Mouse (Mus musculus) liver, embryonic 16.5 days (tissue): ENCODE results near the gene Ift74. TPM values are rescaled to one million over a fixed set of nuclear protein-coding genes. Genes with fewer than 3 reads are reported as not detected.
"Not testable (repeated sequence)": the region's sequence is repeated elsewhere in the genome, so short reads cannot be mapped to it uniquely, and the experiment has no call there.

Experiments
- ATAC-seq: fragments of 200-750 bp; cut with Nextera tagmentation; 2 replicates; pipeline ENCODE4 v1.8.0; 2017; ENCODE audit warnings: low read depth, mild to moderate bottlenecking, moderate number of reproducible peaks, moderate library complexity
- H3K27ac ChIP-seq: fragments of 300-500 bp; sonication (generic); 2 replicates; pipeline ENCODE4 v1.5.1; 2014; ENCODE audit warnings: mild to moderate bottlenecking, low read length
- H3K27me3 ChIP-seq: fragments of 300-500 bp; sonication (generic); 2 replicates; pipeline ENCODE4 v1.6.1; 2014; ENCODE audit warnings: low read depth, low read length, mixed read lengths; ENCODE audit not compliant: control insufficient read depth, insufficient read depth
- H3K36me3 ChIP-seq: fragments of 300-500 bp; sonication (generic); 2 replicates; pipeline ENCODE4 v1.6.1; 2014; ENCODE audit warnings: mild to moderate bottlenecking; ENCODE audit not compliant: control insufficient read depth, insufficient read depth
- H3K4me1 ChIP-seq: fragments of 300-500 bp; sonication (generic); 2 replicates; pipeline ENCODE4 v1.6.1; 2014; ENCODE audit warnings: low read depth, low read length, mixed read lengths; ENCODE audit not compliant: control insufficient read depth
- H3K4me2 ChIP-seq: fragments of 300-500 bp; sonication (generic); 2 replicates; pipeline ENCODE4 v1.6.1; 2014; ENCODE audit warnings: low read depth, low read length, mixed read lengths
- H3K4me3 ChIP-seq: fragments of 300-500 bp; sonication (generic); 2 replicates; pipeline ENCODE4 v1.5.1; 2014; ENCODE audit warnings: low read depth, mild to moderate bottlenecking, low read length
- H3K9ac ChIP-seq: fragments of 300-500 bp; sonication (generic); 2 replicates; pipeline ENCODE4 v1.6.1; 2014; ENCODE audit warnings: low read depth, low read length
- H3K9me3 ChIP-seq: fragments of 300-500 bp; sonication (generic); replicated peaks from 2 replicates; pipeline ENCODE4 v1.6.1; 2016; ENCODE audit warnings: low read length; ENCODE audit not compliant: control insufficient read depth
- WGBS: fragments of 180-500 bp; shearing (Covaris S2); extraction: QIAGEN DNeasy Blood & Tissue Kit; methylation state at CpG from one replicate; pipeline ENCODE4 v1.1.7; 2014; ENCODE audit not compliant: insufficient replicate concordance; 5-methylcytosine and 5-hydroxymethylcytosine counted together
- polyA plus RNA-seq: library from polyadenylated mRNA; unstranded; fragments of >200 nt; fragmentation: Nextera tagmentation; extraction: Ambion mirVana; gene quantifications from 2 replicates; pipeline ENCODE4 v1.2.1, GENCODE M21; 2015

Gene Ift74
- polyA plus RNA-seq, 1 experiment from 2014 or later, result 2.2 TPM

GRCm38 (mm10) chr4:94681181-94681580, 66.9 kb downstream of the Ift74 start:
- Histone ChIP-seq H3K9ac (no peak overlapping the region), H3K27ac (no peak overlapping the region), H3K9me3 (no peaks in the 10 kb centered on the region), H3K4me2 (no peak overlapping the region), H3K27me3 (no peaks in the 10 kb centered on the region), H3K4me3 (no peak overlapping the region), H3K4me1 (no peaks in the 10 kb centered on the region), H3K36me3 (no peaks in the 10 kb centered on the region)
- no peak for ATAC-seq
- 50% methylated on average over 2 of the region's 2 CpGs for WGBS

DNA sequence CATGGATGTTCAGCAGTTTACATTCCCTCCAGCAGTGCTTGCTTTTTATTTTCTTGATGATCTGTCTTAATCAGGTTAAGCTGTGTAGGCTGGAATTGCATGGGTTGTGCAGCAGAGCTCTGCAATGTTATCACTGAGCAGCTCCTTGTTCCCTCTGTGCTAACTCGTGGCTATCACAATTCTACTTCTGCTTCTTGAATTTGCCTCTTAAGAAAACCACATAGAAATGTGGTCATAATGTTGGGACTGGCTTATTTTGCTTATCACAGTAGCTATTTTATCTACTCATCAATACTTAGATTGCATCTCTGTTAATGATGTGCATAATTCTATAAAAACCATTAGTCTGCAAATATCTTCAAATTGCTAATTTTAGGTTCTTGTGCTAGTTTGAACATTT, 67.7 kb downstream of the Ift74 start:
- Histone ChIP-seq H3K27me3 (no peaks in the 10 kb centered on the region), H3K27ac (no peak overlapping the region), H3K4me2 (no peak overlapping the region), H3K9me3 (no peaks in the 10 kb centered on the region), H3K4me3 (no peak overlapping the region), H3K9ac (no peak overlapping the region), H3K4me1 (no peaks in the 10 kb centered on the region), H3K36me3 (no peaks in the 10 kb centered on the region)
- ATAC-seq, result no peak
- 8% methylated on average over 1 of the region's 1 CpGs for WGBS

DNA sequence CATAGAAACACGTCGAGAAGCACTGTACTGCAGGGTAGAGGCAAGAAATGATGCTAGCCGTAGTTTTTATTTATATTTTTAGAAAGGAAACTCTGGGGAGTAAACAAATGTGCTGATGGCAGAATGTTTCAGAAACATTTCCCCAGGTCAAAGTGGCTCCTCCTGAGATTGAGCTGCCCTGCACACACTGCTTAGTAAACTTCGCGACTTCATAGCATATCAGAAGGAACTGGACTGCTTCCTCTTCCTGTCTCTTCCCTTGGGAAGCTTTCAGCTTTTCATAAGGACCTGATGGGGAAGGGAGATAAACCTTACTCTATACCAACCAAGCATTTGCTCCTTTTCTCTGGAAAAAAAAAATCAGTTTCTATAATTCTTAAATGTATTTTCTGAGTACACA, 69.0 kb downstream of the Ift74 start:
- no peak overlapping the region for H3K27ac ChIP-seq
- no peak overlapping the region for H3K9ac ChIP-seq
- no peak for ATAC-seq
- H3K4me2 ChIP-seq, result no peak overlapping the region
- 51% methylated on average over 5 of the region's 5 CpGs for WGBS
- H3K27me3 ChIP-seq, result no peaks in the 10 kb centered on the region
- H3K4me3 ChIP-seq, result no peak overlapping the region
- no peaks in the 10 kb centered on the region for H3K36me3 ChIP-seq
- no peaks in the 10 kb centered on the region for H3K4me1 ChIP-seq
- no peaks in the 10 kb centered on the region for H3K9me3 ChIP-seq

DNA sequence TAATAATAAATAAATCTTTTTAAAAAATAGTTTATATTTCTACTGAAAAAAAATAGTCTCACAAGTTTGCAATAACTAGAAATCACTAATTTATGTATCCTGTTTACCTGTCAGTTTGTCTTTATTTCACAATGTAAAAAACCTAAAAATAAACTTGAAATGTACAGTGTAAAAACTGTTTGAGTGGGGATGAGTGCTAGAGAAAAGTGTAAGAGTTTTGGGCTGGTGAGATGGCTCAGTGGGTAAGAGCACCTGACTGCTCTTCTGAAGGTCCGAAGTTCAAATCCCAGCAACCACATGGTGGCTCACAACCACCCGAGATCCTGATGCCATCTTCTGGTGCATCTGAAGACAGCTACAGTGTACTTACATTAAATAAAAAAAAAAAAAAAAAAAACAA, 75.5 kb downstream of the Ift74 start:
- WGBS, result 51% methylated on average over 2 of the region's 2 CpGs
- H3K9me3 ChIP-seq, H3K27ac ChIP-seq, H3K27me3 ChIP-seq, ATAC-seq, H3K4me2 ChIP-seq, H3K9ac ChIP-seq, H3K4me1 ChIP-seq, H3K36me3 ChIP-seq, H3K4me3 ChIP-seq: not testable (repeated sequence)

GRCm38 (mm10) chr4:94691078-94691477, 76.8 kb downstream of the Ift74 start:
- H3K27me3 ChIP-seq, result no peaks in the 10 kb centered on the region
- WGBS, result 15% methylated on average over 4 of the region's 4 CpGs
- no peaks in the 10 kb centered on the region for H3K36me3 ChIP-seq
- H3K4me3 ChIP-seq, result no peak overlapping the region
- no peaks in the 10 kb centered on the region for H3K4me1 ChIP-seq
- ATAC-seq, result no peak
- no peak overlapping the region for H3K4me2 ChIP-seq
- no peak overlapping the region for H3K27ac ChIP-seq
- no peaks in the 10 kb centered on the region for H3K9me3 ChIP-seq
- H3K9ac ChIP-seq, result no peak overlapping the region

- Histone ChIP-seq H3K4me2 (no peak overlapping the region), H3K9ac (no peak overlapping the region), H3K27me3 (no peaks in the 10 kb centered on the region), H3K4me1 (no peaks in the 10 kb centered on the region), H3K36me3 (no peaks in the 10 kb centered on the region), H3K4me3 (no peak overlapping the region), H3K9me3 (no peaks in the 10 kb centered on the region), H3K27ac (no peak overlapping the region)
- no peak for ATAC-seq
- WGBS, result 58% methylated on average over 2 of the region's 2 CpGs
These were observed 77.9 kb downstream of the Ift74 start for GRCm38 (mm10) chr4:94692175-94692574.

GRCm38 (mm10) chr4:94696368-94696767, 82.1 kb downstream of the Ift74 start:
- WGBS, result 49% methylated on average over 3 of the region's 3 CpGs
- H3K9ac ChIP-seq, result no peak overlapping the region
- H3K4me1 ChIP-seq, result no peaks in the 10 kb centered on the region
- ATAC-seq, result no peak
- H3K27ac ChIP-seq, result no peak overlapping the region
- H3K36me3 ChIP-seq, result no peaks in the 10 kb centered on the region
- no peaks in the 10 kb centered on the region for H3K9me3 ChIP-seq
- H3K4me2 ChIP-seq, result no peak overlapping the region
- H3K27me3 ChIP-seq, result no peaks in the 10 kb centered on the region
- no peak overlapping the region for H3K4me3 ChIP-seq

DNA sequence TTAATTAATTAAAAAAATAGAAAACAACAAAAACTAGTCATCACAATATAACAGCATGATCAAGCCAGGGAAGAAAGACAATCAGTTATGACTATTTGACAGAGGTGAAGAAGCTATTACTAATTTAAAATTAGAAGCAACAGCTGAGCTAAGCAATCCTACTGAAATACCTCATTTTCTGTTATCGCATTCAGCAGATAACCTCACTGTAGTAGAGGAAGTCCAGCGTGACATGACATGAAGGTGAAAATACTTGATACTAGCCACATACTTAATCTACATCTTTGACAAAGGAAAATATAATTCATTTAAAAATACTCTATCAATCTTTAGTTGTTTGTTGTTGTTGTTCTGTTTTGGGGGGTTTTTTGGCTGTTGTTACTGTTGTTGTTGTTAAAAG, 96.7 kb downstream of the Ift74 start:
- H3K27me3 ChIP-seq, result no peaks in the 10 kb centered on the region
- H3K9me3 ChIP-seq, result no peaks in the 10 kb centered on the region
- no peak overlapping the region for H3K9ac ChIP-seq
- no peak overlapping the region for H3K4me3 ChIP-seq
- no peaks in the 10 kb centered on the region for H3K36me3 ChIP-seq
- H3K4me2 ChIP-seq, result no peak overlapping the region
- H3K27ac ChIP-seq, result no peak overlapping the region
- H3K4me1 ChIP-seq, result no peaks in the 10 kb centered on the region
- WGBS, result 29% methylated on average over 2 of the region's 2 CpGs
- ATAC-seq, result no peak

DNA sequence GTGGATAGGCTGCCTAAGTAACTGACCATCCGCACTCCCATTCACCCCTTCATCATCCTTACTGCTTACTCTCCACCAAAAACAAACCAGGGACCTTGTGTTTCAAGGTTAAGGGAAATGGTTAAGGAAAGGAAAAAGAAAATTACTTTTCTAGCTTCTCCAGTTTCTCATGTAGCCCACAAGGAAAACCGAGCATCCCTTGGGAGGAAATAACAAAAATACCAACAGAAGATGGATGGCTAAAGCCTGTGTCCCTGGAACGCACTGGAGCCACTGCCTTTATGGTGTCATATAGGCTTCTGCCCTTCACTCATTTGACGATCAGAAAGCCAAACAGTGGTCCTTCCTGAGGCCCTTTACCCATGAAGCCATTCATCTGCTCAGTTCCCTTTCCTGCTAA, 97.1 kb downstream of the Ift74 start:
- Histone ChIP-seq H3K36me3 (no peaks in the 10 kb centered on the region), H3K4me3 (no peak overlapping the region), H3K27ac (no peak overlapping the region), H3K4me1 (no peaks in the 10 kb centered on the region), H3K4me2 (no peak overlapping the region), H3K9ac (no peak overlapping the region), H3K9me3 (no peaks in the 10 kb centered on the region), H3K27me3 (no peaks in the 10 kb centered on the region)
- ATAC-seq, result no peak
- WGBS, result 40% methylated on average over 4 of the region's 4 CpGs

- H3K9me3 ChIP-seq, result no peaks in the 10 kb centered on the region
- no peak overlapping the region for H3K9ac ChIP-seq
- no peak overlapping the region for H3K4me2 ChIP-seq
- no peak for ATAC-seq
- H3K27ac ChIP-seq, result no peak overlapping the region
- H3K4me3 ChIP-seq, result no peak overlapping the region
- H3K4me1 ChIP-seq, result no peaks in the 10 kb centered on the region
- H3K36me3 ChIP-seq, result no peaks in the 10 kb centered on the region
- H3K27me3 ChIP-seq, result no peaks in the 10 kb centered on the region
These were observed 99.5 kb downstream of the Ift74 start for GRCm38 (mm10) chr4:94713741-94714140.
